Mouse (Mus musculus): Measurements from ENCODE around the gene Phkb.

DNA sequence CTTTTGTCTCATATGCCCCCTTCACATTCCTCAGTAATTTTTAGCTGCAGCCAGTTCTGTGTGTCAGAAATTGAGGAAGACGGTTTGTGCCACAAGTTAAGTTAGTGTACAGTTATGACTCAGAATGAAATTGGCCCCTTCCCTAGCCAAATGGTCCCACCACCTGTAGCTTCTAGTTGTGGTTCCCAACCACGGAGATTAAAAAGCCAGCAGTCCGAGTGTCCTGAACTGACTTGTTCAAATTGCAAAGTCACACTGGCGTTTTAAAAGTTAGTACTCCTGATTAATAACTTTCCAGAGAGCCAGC is 683 bp downstream of the Phkb start:
- no peak for TF ChIP-seq CTCF (conservative IDR thresholded peaks at IDR 0.05 in 1 of 2, IDR thresholded peaks at IDR 0.05 in 1 of 2; ENCODE audit: low read depth in 2 of 2, low read length in 2 of 2)
- TF ChIP-seq HCFC1 (IDR thresholded peaks at IDR 0.05; ENCODE audit: low read depth, low read length), result no peak
- peak; percentile 86; the same call in 1 of the 2 replicates for TF ChIP-seq RCOR1 (conservative IDR thresholded peaks at IDR 0.05; ENCODE audit: low read depth, low read length)
